Mouse (Mus musculus): ENCODE measurements at regions not wholly inside any gene's neighbourhood (a gene's known extent, or its start where the extent isn't known, plus 50 kb on each side); places are given as distances from the start of the nearest gene placed in this dataset.

GRCm38 (mm10) chr14:106026815-106027214 is 79.2 kb upstream of the Trim52 start:
- no peak overlapping the region for H3K27ac ChIP-seq (ENCODE audit: insufficient read depth, low read depth, low read length)
- TF ChIP-seq CTCF (IDR thresholded peaks at IDR 0.05; ENCODE audit: extremely low read depth, insufficient read length, insufficient replicate concordance, low read depth, low read length) (no peak), POLR2A (IDR thresholded peaks at IDR 0.05; ENCODE audit: low read depth, low read length) (no peak)
- 68% methylated on average over 4 of the region's 4 CpGs for WGBS
- H3K4me3 ChIP-seq (ENCODE audit: low read depth, low read length) = no peak overlapping the region
- no peaks in the 10 kb centered on the region for H3K36me3 ChIP-seq (ENCODE audit: control insufficient read depth, insufficient read depth, low read length)
- H3K27me3 ChIP-seq (ENCODE audit: control insufficient read depth, insufficient read depth, low read length) = no peaks in the 10 kb centered on the region
- no peaks in the 10 kb centered on the region for H3K4me1 ChIP-seq (ENCODE audit: control insufficient read depth, insufficient read depth, insufficient read length, low read length)

- no peaks in the 10 kb centered on the region for H3K27me3 ChIP-seq (ENCODE audit: control insufficient read depth, insufficient read depth, low read length)
- WGBS = 74% methylated on average over 5 of the region's 5 CpGs
- TF ChIP-seq CTCF (IDR thresholded peaks at IDR 0.05; ENCODE audit: extremely low read depth, insufficient read length, insufficient replicate concordance, low read depth, low read length) (no peak), POLR2A (IDR thresholded peaks at IDR 0.05; ENCODE audit: low read depth, low read length) (no peak)
- H3K36me3 ChIP-seq (ENCODE audit: control insufficient read depth, insufficient read depth, low read length) = no peaks in the 10 kb centered on the region
- H3K27ac ChIP-seq (ENCODE audit: insufficient read depth, low read depth, low read length) = no peak overlapping the region
- H3K4me3 ChIP-seq (ENCODE audit: low read depth, low read length) = no peak overlapping the region
- H3K4me1 ChIP-seq (ENCODE audit: control insufficient read depth, insufficient read depth, insufficient read length, low read length) = no peaks in the 10 kb centered on the region
These were observed 78.3 kb upstream of the Trim52 start for GRCm38 (mm10) chr14:106027686-106028085.

GRCm38 (mm10) chr14:106031094-106031493 is 74.9 kb upstream of the Trim52 start:
- 89% methylated on average over 1 of the region's 1 CpGs for WGBS
- H3K36me3 ChIP-seq (ENCODE audit: control insufficient read depth, insufficient read depth, low read length) = no peaks in the 10 kb centered on the region
- H3K4me3 ChIP-seq (ENCODE audit: low read depth, low read length) = no peak overlapping the region
- H3K27me3 ChIP-seq (ENCODE audit: control insufficient read depth, insufficient read depth, low read length) = no peaks in the 10 kb centered on the region
- H3K27ac ChIP-seq (ENCODE audit: insufficient read depth, low read depth, low read length) = no peak overlapping the region
- no peak for TF ChIP-seq CTCF (IDR thresholded peaks at IDR 0.05; ENCODE audit: extremely low read depth, insufficient read length, insufficient replicate concordance, low read depth, low read length)
- no peak for TF ChIP-seq POLR2A (IDR thresholded peaks at IDR 0.05; ENCODE audit: low read depth, low read length)
- no peaks in the 10 kb centered on the region for H3K4me1 ChIP-seq (ENCODE audit: control insufficient read depth, insufficient read depth, insufficient read length, low read length)

DNA sequence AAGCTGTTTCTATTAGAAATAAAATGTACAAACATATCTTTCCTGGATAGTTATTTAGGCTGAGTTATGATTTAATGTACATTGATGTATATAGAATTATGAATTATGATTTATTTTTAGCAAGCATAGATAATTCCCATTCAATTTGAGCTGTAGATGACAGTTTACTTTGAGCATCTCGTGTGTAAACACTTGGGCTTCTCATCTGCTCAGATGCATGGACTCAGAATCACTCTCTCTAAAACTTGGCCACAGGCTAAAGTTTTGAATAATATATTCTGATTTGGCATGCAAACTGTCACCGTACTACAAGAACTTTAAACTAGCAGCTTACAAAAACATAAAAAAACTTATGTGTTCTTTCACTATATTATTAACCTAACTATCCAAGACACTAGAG is 72.2 kb upstream of the Trim52 start:
- H3K4me3 ChIP-seq (ENCODE audit: low read depth, low read length) = no peak overlapping the region
- no peak overlapping the region for H3K27ac ChIP-seq (ENCODE audit: insufficient read depth, low read depth, low read length)
- no peaks in the 10 kb centered on the region for H3K27me3 ChIP-seq (ENCODE audit: control insufficient read depth, insufficient read depth, low read length)
- WGBS = 65% methylated on average over 2 of the region's 2 CpGs
- TF ChIP-seq POLR2A (IDR thresholded peaks at IDR 0.05; ENCODE audit: low read depth, low read length) (no peak), CTCF (IDR thresholded peaks at IDR 0.05; ENCODE audit: extremely low read depth, insufficient read length, insufficient replicate concordance, low read depth, low read length) (no peak)
- no peaks in the 10 kb centered on the region for H3K4me1 ChIP-seq (ENCODE audit: control insufficient read depth, insufficient read depth, insufficient read length, low read length)
- H3K36me3 ChIP-seq (ENCODE audit: control insufficient read depth, insufficient read depth, low read length) = no peaks in the 10 kb centered on the region

GRCm38 (mm10) chr14:106034933-106035665 is 70.9 kb upstream of the Trim52 start:
- WGBS = 84% methylated on average over 10 of the region's 10 CpGs
- H3K27me3 ChIP-seq (ENCODE audit: control insufficient read depth, insufficient read depth, low read length) = no peaks in the 10 kb centered on the region
- no peak overlapping the region for H3K4me3 ChIP-seq (ENCODE audit: low read depth, low read length)
- no peaks in the 10 kb centered on the region for H3K36me3 ChIP-seq (ENCODE audit: control insufficient read depth, insufficient read depth, low read length)
- TF ChIP-seq POLR2A (IDR thresholded peaks at IDR 0.05; ENCODE audit: low read depth, low read length) = no peak
- no peak for TF ChIP-seq CTCF (IDR thresholded peaks at IDR 0.05; ENCODE audit: extremely low read depth, insufficient read length, insufficient replicate concordance, low read depth, low read length)
- H3K27ac ChIP-seq (ENCODE audit: insufficient read depth, low read depth, low read length) = no peak overlapping the region
- no peaks in the 10 kb centered on the region for H3K4me1 ChIP-seq (ENCODE audit: control insufficient read depth, insufficient read depth, insufficient read length, low read length)

GRCm38 (mm10) chr14:106044274-106044673 is 61.7 kb upstream of the Trim52 start:
- Histone ChIP-seq H3K4me3 (ENCODE audit: low read depth, low read length) (no peak overlapping the region), H3K27me3 (ENCODE audit: control insufficient read depth, insufficient read depth, low read length) (no peaks in the 10 kb centered on the region), H3K27ac (ENCODE audit: insufficient read depth, low read depth, low read length) (no peak overlapping the region), H3K4me1 (ENCODE audit: control insufficient read depth, insufficient read depth, insufficient read length, low read length) (no peaks in the 10 kb centered on the region), H3K36me3 (ENCODE audit: control insufficient read depth, insufficient read depth, low read length) (no peaks in the 10 kb centered on the region)
- WGBS = 78% methylated on average over 1 of the region's 1 CpGs
- TF ChIP-seq POLR2A (IDR thresholded peaks at IDR 0.05; ENCODE audit: low read depth, low read length) (no peak), CTCF (IDR thresholded peaks at IDR 0.05; ENCODE audit: extremely low read depth, insufficient read length, insufficient replicate concordance, low read depth, low read length) (no peak)

- H3K27ac ChIP-seq (ENCODE audit: insufficient read depth, low read depth, low read length) = no peak overlapping the region
- no peaks in the 10 kb centered on the region for H3K27me3 ChIP-seq (ENCODE audit: control insufficient read depth, insufficient read depth, low read length)
- no peaks in the 10 kb centered on the region for H3K4me1 ChIP-seq (ENCODE audit: control insufficient read depth, insufficient read depth, insufficient read length, low read length)
- no peaks in the 10 kb centered on the region for H3K36me3 ChIP-seq (ENCODE audit: control insufficient read depth, insufficient read depth, low read length)
- TF ChIP-seq POLR2A (IDR thresholded peaks at IDR 0.05; ENCODE audit: low read depth, low read length) (no peak), CTCF (IDR thresholded peaks at IDR 0.05; ENCODE audit: extremely low read depth, insufficient read length, insufficient replicate concordance, low read depth, low read length) (no peak)
- 63% methylated on average over 1 of the region's 1 CpGs for WGBS
- no peak overlapping the region for H3K4me3 ChIP-seq (ENCODE audit: low read depth, low read length)
These were observed 55.8 kb upstream of the Trim52 start for GRCm38 (mm10) chr14:106050231-106050630.

Data from small intestine, adult 2 months (tissue).